Mouse (Mus musculus): ENCODE measurements at regions not wholly inside any gene's neighbourhood (a gene's known extent, or its start where the extent isn't known, plus 50 kb on each side); places are given as distances from the start of the nearest gene placed in this dataset.

- Histone ChIP-seq H3K79me2 (replicated peaks; ENCODE audit: control insufficient read depth, extremely low read depth, insufficient read depth, poor library complexity, severe bottlenecking) (no peaks in the 10 kb centered on the region), H3K27me3 (replicated peaks) (no peaks in the 10 kb centered on the region), H3K9me3 (replicated peaks; ENCODE audit: low read length) (no peaks in the 10 kb centered on the region), H3K4me3 (replicated peaks in 1 of 3; ENCODE audit: low read depth in 2 of 3, low read length in 2 of 3, poor library complexity in 1 of 3) (no peak overlapping the region), H3K4me2 (ENCODE audit: insufficient read depth, low read depth, poor library complexity, severe bottlenecking) (no peak overlapping the region), H3K9ac (ENCODE audit: insufficient read depth, low read depth) (no peak overlapping the region), H3K27ac (ENCODE audit: insufficient read depth, low read depth) (no peak overlapping the region), H3K4me1 (ENCODE audit: control insufficient read depth in 1 of 2, insufficient read depth in 2 of 2) (peaks cover 4 to 7% of the 10 kb centered on the region in 2 experiments; a peak in 2 of 4 replicates), H3K36me3 (replicated peaks in 1 of 2; ENCODE audit: control insufficient read depth in 1 of 2, insufficient read depth in 1 of 2, low read length in 1 of 2) (no peaks in the 10 kb centered on the region)
- no peak for TF ChIP-seq CHD1 (IDR thresholded peaks at IDR 0.05; ENCODE audit: low read depth, low read length)
- no peak for TF ChIP-seq TCF12 (IDR thresholded peaks at IDR 0.05; ENCODE audit: low read depth, low read length)
- TF ChIP-seq USF2 (conservative IDR thresholded peaks at IDR 0.05; ENCODE audit: low read depth, low read length): no peak
- TF ChIP-seq IRF4 (IDR thresholded peaks at IDR 0.05; ENCODE audit: low read depth, low read length): no peak
- TF ChIP-seq ZKSCAN1 (IDR thresholded peaks at IDR 0.05; ENCODE audit: borderline replicate concordance, low read depth, low read length): no peak
- TF ChIP-seq JUN (IDR thresholded peaks at IDR 0.05; ENCODE audit: insufficient read depth, low read depth, low read length): no peak
- dilution Hi-C loops (cut with MboI; ENCODE audit: extremely low pct_ligation_motif_present, extremely low pct_unique_long_range_greater_than_20kb, low sequenced_read_pairs): no loop called here
- no peak for DNase-seq (ENCODE audit: extremely low read depth)
- in situ Hi-C loops (cut with MboI; ENCODE audit: low pct_ligation_motif_present, low pct_unique_long_range_greater_than_20kb, low sequenced_read_pairs): no loop called here
These were observed 130.1 kb downstream of the Evx1 start for GRCm38 (mm10) chr6:52443112-52443984.

DNA sequence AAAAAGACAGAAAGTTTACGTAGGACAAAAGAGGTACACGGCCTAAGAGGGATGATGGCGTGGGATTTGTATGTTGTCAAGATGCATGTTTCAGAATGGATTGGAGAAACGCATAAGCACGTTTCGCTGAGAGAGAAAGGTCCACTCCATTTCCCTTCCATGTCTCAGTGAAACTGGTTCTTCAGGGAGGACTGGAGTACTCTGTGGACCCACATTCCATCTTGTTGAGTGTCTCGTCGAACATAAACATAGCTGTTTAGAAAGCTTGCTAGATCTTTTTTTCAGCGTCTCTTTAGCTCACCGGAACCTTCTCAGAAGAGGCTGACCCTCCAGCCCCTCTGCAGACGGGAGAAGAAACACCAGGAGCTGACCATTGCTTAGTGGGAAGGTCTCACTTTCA, 145.5 kb downstream of the Evx1 start:
- Histone ChIP-seq H3K9ac (ENCODE audit: insufficient read depth, low read depth) (no peak overlapping the region), H3K4me2 (ENCODE audit: insufficient read depth, low read depth, poor library complexity, severe bottlenecking) (no peak overlapping the region), H3K36me3 (replicated peaks in 1 of 2; ENCODE audit: control insufficient read depth in 1 of 2, insufficient read depth in 1 of 2, low read length in 1 of 2) (no peaks in the 10 kb centered on the region), H3K27ac (ENCODE audit: insufficient read depth, low read depth) (no peak overlapping the region), H3K79me2 (replicated peaks; ENCODE audit: control insufficient read depth, extremely low read depth, insufficient read depth, poor library complexity, severe bottlenecking) (no peaks in the 10 kb centered on the region), H3K27me3 (replicated peaks) (no peaks in the 10 kb centered on the region), H3K9me3 (replicated peaks; ENCODE audit: low read length) (peaks cover 4% of the 10 kb centered on the region), H3K4me3 (replicated peaks in 1 of 3; ENCODE audit: low read depth in 2 of 3, low read length in 2 of 3, poor library complexity in 1 of 3) (no peak overlapping the region), H3K4me1 (ENCODE audit: control insufficient read depth in 1 of 2, insufficient read depth in 2 of 2) (no peaks in the 10 kb centered on the region)
- dilution Hi-C loops (cut with MboI; ENCODE audit: extremely low pct_ligation_motif_present, extremely low pct_unique_long_range_greater_than_20kb, low sequenced_read_pairs): no loop called here
- no peak for DNase-seq (ENCODE audit: extremely low read depth)
- in situ Hi-C loops (cut with MboI; ENCODE audit: low pct_ligation_motif_present, low pct_unique_long_range_greater_than_20kb, low sequenced_read_pairs): no loop called here
- TF ChIP-seq POLR2AphosphoS2 (IDR thresholded peaks at IDR 0.05; ENCODE audit: low read depth, low read length): no peak
- no peak for TF ChIP-seq PAX5 (IDR thresholded peaks at IDR 0.05; ENCODE audit: low read length)
- TF ChIP-seq RCOR1 (conservative IDR thresholded peaks at IDR 0.05; ENCODE audit: low read depth, low read length): no peak
- TF ChIP-seq CHD2 (IDR thresholded peaks at IDR 0.05; ENCODE audit: low read length): no peak
- TF ChIP-seq USF1 (IDR thresholded peaks at IDR 0.05; ENCODE audit: low read depth, low read length): no peak
- no peak for TF ChIP-seq BHLHE40 (IDR thresholded peaks at IDR 0.05; ENCODE audit: low read depth, low read length)
- no peak for TF ChIP-seq CHD1 (IDR thresholded peaks at IDR 0.05; ENCODE audit: low read depth, low read length)
- no peak for TF ChIP-seq ELF1 (IDR thresholded peaks at IDR 0.05; ENCODE audit: low read depth, low read length)
- no peak for TF ChIP-seq UBTF (IDR thresholded peaks at IDR 0.05; ENCODE audit: low read depth, low read length)
- TF ChIP-seq TCF12 (IDR thresholded peaks at IDR 0.05; ENCODE audit: low read depth, low read length): no peak
- TF ChIP-seq ZC3H11A (IDR thresholded peaks at IDR 0.05; ENCODE audit: low read depth, low read length): no peak
- TF ChIP-seq NRF1 (IDR thresholded peaks at IDR 0.05; ENCODE audit: low read depth, low read length): no peak
- no peak for TF ChIP-seq ETS1 (conservative IDR thresholded peaks at IDR 0.05; ENCODE audit: low read depth, low read length)
- TF ChIP-seq NELFE (IDR thresholded peaks at IDR 0.05; ENCODE audit: low read depth, low read length): no peak
- no peak for TF ChIP-seq IRF4 (IDR thresholded peaks at IDR 0.05; ENCODE audit: low read depth, low read length)
- no peak for TF ChIP-seq ZNF384 (IDR thresholded peaks at IDR 0.05; ENCODE audit: low read depth, low read length)

Measured in CH12.LX (cell line).